Mouse (Mus musculus) midbrain, embryonic 12.5 days (tissue): ENCODE measurements at regions not wholly inside any gene's neighbourhood (a gene's known extent, or its start where the extent isn't known, plus 50 kb on each side); places are given as distances from the start of the nearest gene placed in this dataset.

Experiments used
- ATAC-seq: fragments of 200-750 bp; cut with Nextera tagmentation; 2 replicates; pipeline ENCODE4 v1.8.0; 2017; ENCODE audit warnings: low read depth, moderate TSS enrichment, moderate library complexity; ENCODE audit not compliant: low FRiP score
- H3K27ac ChIP-seq: fragments of 300-500 bp; sonication (generic); replicated peaks from 2 replicates; pipeline ENCODE4 v1.5.1; 2016; ENCODE audit warnings: mild to moderate bottlenecking
- H3K27me3 ChIP-seq: fragments of 300-500 bp; sonication (generic); 2 replicates; pipeline ENCODE4 v1.6.1; 2016; ENCODE audit warnings: mild to moderate bottlenecking
- H3K36me3 ChIP-seq: fragments of 300-500 bp; sonication (generic); 2 replicates; pipeline ENCODE4 v1.6.1; 2016
- H3K4me1 ChIP-seq: fragments of 300-500 bp; sonication (generic); 2 replicates; pipeline ENCODE4 v1.6.1; 2016
- H3K4me2 ChIP-seq: fragments of 300-500 bp; sonication (generic); replicated peaks from 2 replicates; pipeline ENCODE4 v1.6.1; 2016; ENCODE audit warnings: mild to moderate bottlenecking, moderate library complexity
- H3K4me3 ChIP-seq: fragments of 300-500 bp; sonication (generic); 2 replicates; pipeline ENCODE4 v1.5.1; 2016; ENCODE audit warnings: mild to moderate bottlenecking
- H3K9ac ChIP-seq: fragments of 300-500 bp; sonication (generic); replicated peaks from 2 replicates; pipeline ENCODE4 v1.6.1; 2016; ENCODE audit warnings: mild to moderate bottlenecking, moderate library complexity
- H3K9me3 ChIP-seq: fragments of 300-500 bp; sonication (generic); 2 replicates; pipeline ENCODE4 v1.6.1; 2016; ENCODE audit warnings: mild to moderate bottlenecking
- WGBS: fragments of 180-500 bp; shearing (Covaris S2); methylation state at CpG from one replicate; pipeline ENCODE4 v1.1.7; 2016; 5-methylcytosine and 5-hydroxymethylcytosine counted together

DNA sequence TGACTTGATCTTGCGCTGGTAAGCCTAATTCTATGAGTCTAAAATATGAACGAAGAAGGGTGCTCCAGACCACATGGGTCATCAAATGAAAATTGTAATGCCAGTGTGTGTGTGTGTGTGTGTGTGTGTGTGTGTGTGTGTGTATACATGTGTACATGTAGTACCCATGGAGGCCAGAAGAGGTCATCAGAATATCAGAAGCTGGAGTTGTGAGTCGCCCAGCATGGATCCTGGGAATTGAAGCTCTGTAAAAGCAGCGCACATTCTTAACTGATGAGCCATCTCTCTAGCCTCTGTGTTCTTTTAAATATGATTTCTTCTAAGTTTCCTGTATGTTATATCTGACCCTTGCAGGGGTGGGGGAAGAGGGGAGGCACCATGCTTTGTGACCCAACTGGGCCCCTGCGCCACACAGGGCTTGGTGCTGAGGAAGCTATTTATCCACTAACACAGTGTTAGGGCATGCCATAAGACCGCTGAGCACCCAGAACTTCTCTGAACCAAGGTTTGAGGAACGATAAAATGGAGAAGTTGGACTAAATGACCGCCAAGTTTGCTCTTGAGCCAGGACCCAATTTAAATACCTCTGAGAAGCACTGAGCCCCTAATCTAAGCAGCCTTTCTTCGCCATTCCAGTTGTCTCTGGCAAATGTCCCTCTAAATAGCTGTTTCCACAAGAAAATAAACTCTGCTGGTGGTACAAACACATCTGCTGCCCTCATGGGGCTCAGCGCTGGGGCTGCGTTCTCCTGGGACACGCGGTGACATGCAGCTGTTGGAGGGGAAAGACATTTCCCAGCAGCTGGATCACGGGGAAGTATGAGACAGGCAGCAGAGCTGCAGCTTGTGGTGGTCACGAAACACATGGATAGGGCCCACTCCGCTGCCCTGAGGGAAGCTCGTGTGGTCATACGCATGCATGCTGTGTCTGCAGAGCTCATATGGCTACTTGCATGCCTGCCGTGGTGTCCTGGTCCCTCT is 59.6 kb upstream of the Otos start:
- Histone ChIP-seq H3K4me1 (peaks cover 8% of the 10 kb centered on the region; the same call in 1 of the 2 replicates), H3K27ac (no peak overlapping the region), H3K27me3 (no peaks in the 10 kb centered on the region), H3K4me3 (no peak overlapping the region), H3K9me3 (no peaks in the 10 kb centered on the region), H3K4me2 (no peak overlapping the region), H3K9ac (no peak overlapping the region), H3K36me3 (no peaks in the 10 kb centered on the region)
- WGBS, result 92% methylated on average over 19 of the region's 19 CpGs
- no peak for ATAC-seq

DNA sequence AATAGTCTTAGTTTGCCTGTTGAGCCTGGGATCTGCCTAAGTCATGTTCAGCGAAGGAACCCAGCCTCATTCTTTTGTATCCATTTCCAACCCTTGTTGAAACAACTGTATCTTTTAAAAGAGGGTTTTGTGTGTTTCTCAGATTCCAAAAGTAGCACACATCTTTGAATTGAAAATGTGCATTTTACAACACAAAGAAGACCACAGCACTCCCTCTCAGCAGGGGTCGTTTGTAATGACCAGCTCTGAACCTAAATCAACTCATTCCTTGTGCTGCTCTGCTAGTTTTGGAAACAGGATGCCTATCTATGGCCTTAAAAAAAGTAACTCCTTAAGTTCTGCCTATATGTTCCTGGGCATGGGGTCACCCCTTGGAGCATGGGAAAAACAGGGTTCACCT is 58.8 kb upstream of the Otos start:
- no peaks in the 10 kb centered on the region for H3K36me3 ChIP-seq
- peaks cover 8% of the 10 kb centered on the region; the same call in 1 of the 2 replicates for H3K4me1 ChIP-seq
- H3K27me3 ChIP-seq, result no peaks in the 10 kb centered on the region
- ATAC-seq, result no peak
- no peak overlapping the region for H3K4me2 ChIP-seq
- no peaks in the 10 kb centered on the region for H3K9me3 ChIP-seq
- no peak overlapping the region for H3K4me3 ChIP-seq
- no peak overlapping the region for H3K27ac ChIP-seq
- H3K9ac ChIP-seq, result no peak overlapping the region
- 76% methylated on average over 2 of the region's 2 CpGs for WGBS

DNA sequence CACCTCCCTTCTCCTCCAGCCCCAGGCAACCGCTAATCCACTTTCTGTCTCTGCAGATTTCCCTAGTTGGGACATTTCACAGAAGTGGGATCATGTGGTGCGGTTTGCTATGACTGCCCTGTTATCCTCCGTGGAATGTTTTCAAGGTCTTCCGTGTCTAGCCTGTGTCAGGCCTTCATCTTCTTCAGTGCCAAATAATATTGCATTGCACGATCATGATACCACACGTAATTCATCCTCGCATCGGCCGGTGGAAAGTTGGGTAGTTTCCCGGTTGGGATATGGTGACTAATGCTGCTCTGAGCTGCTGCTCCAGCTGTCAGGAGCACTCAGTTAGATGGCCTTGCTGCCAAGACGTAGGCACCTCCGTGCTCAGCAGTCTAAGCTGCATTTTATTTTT is 55.3 kb upstream of the Otos start:
- H3K27ac ChIP-seq, result no peak overlapping the region
- H3K4me1 ChIP-seq, result peaks cover 16% of the 10 kb centered on the region
- H3K9me3 ChIP-seq, result no peaks in the 10 kb centered on the region
- no peak overlapping the region for H3K4me2 ChIP-seq
- no peak overlapping the region for H3K9ac ChIP-seq
- peaks cover 7% of the 10 kb centered on the region; the same call in 1 of the 2 replicates for H3K27me3 ChIP-seq
- H3K4me3 ChIP-seq, result no peak overlapping the region
- 86% methylated on average over 12 of the region's 12 CpGs for WGBS
- ATAC-seq, result no peak
- H3K36me3 ChIP-seq, result no peaks in the 10 kb centered on the region

DNA sequence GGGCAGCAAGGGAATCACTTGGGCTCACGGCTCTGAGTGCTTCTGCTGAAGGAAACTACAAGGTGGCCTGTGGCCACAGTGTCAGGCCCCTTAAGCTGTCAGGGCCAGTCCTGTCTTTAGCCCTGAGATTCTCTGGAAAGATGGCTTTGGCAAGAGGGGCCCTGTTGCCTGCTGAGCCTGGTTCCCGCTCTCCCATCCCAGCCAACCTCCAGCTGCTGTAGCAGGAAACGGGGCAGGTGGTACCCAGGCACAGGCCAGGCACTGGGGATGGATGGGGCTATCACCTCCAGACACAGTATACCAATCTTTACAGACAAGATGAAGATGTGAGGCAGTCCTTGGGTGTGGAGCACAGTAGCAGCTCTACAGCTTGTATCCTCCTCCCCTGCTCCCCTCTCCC is 54.6 kb upstream of the Otos start:
- no peak overlapping the region for H3K4me2 ChIP-seq
- no peak for ATAC-seq

DNA sequence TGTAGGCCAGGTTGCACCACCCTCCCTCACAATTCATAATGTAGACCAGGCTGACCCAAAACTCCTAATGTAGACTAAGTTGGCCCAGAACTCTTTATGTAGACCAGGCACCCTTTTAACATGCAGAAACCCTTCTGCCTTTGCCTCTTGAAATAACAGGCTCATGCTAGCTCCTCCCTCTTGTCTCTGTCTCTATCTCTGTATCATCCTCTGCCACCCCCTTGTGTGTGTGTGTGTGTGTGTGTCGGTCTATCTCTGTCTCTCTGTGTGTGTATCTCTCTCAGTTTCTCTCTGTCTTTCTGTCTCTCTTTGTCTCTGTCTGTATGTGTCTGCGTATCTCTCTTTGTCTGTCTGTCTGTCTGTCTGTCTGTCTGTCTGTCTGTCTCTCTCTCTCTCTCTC is 51.5 kb upstream of the Otos start:
- H3K9me3 ChIP-seq, result no peaks in the 10 kb centered on the region
- no peaks in the 10 kb centered on the region for H3K36me3 ChIP-seq
- ATAC-seq, result no peak
- peaks cover 25% of the 10 kb centered on the region for H3K4me1 ChIP-seq
- no peak overlapping the region for H3K9ac ChIP-seq
- no peak overlapping the region for H3K4me3 ChIP-seq
- peaks cover 14% of the 10 kb centered on the region; the same call in 1 of the 2 replicates for H3K27me3 ChIP-seq
- WGBS, result 83% methylated on average over 2 of the region's 2 CpGs
- no peak overlapping the region for H3K4me2 ChIP-seq
- H3K27ac ChIP-seq, result no peak overlapping the region

More for the DNA sequence above, 54.6 kb upstream of the Otos start:
- no peaks in the 10 kb centered on the region for H3K9me3 ChIP-seq
- no peaks in the 10 kb centered on the region for H3K36me3 ChIP-seq
- no peak overlapping the region for H3K9ac ChIP-seq
- H3K4me3 ChIP-seq, result no peak overlapping the region
- WGBS, result 74% methylated on average over 3 of the region's 3 CpGs
- H3K27me3 ChIP-seq, result peaks cover 7% of the 10 kb centered on the region; the same call in 1 of the 2 replicates
- peaks cover 18% of the 10 kb centered on the region for H3K4me1 ChIP-seq
- H3K27ac ChIP-seq, result no peak overlapping the region

DNA sequence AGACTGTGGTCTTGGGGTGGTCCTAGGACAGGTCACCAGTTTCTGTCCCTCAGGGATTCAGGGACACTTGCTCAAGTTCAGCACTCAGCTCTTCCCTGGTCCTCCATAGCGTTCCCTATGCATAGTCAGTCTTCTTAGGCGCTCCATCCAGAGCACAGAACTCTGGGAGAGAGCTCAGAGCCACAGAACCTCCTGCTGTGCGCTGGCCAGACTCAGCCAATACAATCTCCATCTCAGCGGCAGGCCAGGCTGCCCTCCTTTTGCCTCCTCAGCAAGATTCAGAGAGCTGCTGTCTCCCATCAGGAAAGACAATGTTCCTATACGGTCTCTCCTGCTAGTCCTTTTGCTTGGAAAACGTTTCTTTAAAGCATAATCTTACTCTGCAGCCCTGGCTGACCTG is 51.1 kb upstream of the Otos start:
- H3K9me3 ChIP-seq, result no peaks in the 10 kb centered on the region
- no peak overlapping the region for H3K27ac ChIP-seq
- no peak overlapping the region for H3K9ac ChIP-seq
- no peaks in the 10 kb centered on the region for H3K36me3 ChIP-seq
- ATAC-seq, result no peak
- peaks cover 14% of the 10 kb centered on the region; the same call in 1 of the 2 replicates for H3K27me3 ChIP-seq
- no peak overlapping the region for H3K4me2 ChIP-seq
- peaks cover 25% of the 10 kb centered on the region for H3K4me1 ChIP-seq
- WGBS, result 4% methylated on average over 6 of the region's 6 CpGs
- no peak overlapping the region for H3K4me3 ChIP-seq

DNA sequence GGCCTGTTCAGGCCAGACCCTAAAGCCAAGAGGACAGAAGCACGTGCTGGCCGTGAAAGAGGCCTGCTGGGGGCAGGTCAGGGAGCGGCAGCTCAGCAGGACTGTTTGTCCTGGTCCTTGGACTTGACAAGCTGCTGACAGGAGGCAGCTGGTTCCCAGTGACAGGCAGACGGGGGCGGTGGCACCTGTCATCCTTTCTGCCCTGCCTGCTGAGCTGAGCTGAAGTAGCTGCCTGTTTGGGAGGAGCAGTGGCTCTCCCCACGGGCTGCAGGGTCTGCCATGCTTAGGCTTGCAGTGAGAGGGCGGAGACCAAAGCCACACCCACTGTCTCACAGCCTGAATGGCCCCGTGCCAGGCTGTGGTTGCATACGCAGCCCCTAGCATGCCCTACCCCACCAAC is 50.4 kb upstream of the Otos start:
- ATAC-seq, result peak; percentile 78
- Histone ChIP-seq H3K4me2 (peak overlapping the region; percentile 9; the same call in 1 of the 2 replicates), H3K27ac (0 out of 2 replicates have a peak overlapping the region, but pooled peaks have one; percentile 26), H3K4me3 (no peak overlapping the region), H3K36me3 (no peaks in the 10 kb centered on the region), H3K4me1 (peaks cover 25% of the 10 kb centered on the region), H3K9ac (peak overlapping the region; percentile 32; the same call in 1 of the 2 replicates), H3K27me3 (peaks cover 14% of the 10 kb centered on the region; the same call in 1 of the 2 replicates), H3K9me3 (no peaks in the 10 kb centered on the region)
- WGBS, result 3% methylated on average over 9 of the region's 9 CpGs

DNA sequence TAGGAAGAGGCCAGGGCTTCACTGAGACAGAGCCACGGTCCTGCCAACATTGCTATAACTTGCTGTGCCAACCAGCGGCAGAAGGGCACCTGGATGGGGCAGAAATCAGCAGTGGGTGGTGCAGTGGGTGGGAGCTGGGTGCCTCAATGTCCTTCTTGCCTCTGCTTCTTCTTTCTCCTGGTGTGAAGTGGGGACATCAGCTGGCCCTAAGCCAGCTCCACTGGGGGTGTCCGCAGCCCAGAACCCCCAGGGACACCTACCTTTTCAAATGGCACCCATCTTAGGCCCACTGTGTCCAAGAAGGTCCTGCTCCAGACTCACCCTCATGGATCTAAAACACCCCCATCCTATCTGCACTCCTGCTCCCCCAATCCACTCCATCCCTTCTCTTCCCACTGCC is 49.9 kb upstream of the Otos start:
- Histone ChIP-seq H3K36me3 (no peaks in the 10 kb centered on the region), H3K27ac (0 out of 2 replicates have a peak overlapping the region, but pooled peaks have one; percentile 26), H3K4me1 (peaks cover 25% of the 10 kb centered on the region), H3K4me3 (no peak overlapping the region), H3K4me2 (0 out of 2 replicates have a peak overlapping the region, but pooled peaks have one; percentile 9), H3K9me3 (no peaks in the 10 kb centered on the region), H3K9ac (no peak overlapping the region), H3K27me3 (peaks cover 14% of the 10 kb centered on the region; the same call in 1 of the 2 replicates)
- no peak; the same call in 1 of the 2 replicates for ATAC-seq
- 93% methylated on average over 3 of the region's 3 CpGs for whole genome bisulfite sequencing
